Mouse (Mus musculus) embryonic facial prominence, embryonic 14.5 days (tissue): ENCODE results near the gene Dpy19l2. TPM values are rescaled to one million over a fixed set of nuclear protein-coding genes. Genes with fewer than 3 reads are reported as not detected.
A peak's percentile ranks its signal among the peaks of the same experiment; 100 is the strongest.
"Not testable (repeated sequence)": the region's sequence is repeated elsewhere in the genome, so short reads cannot be mapped to it uniquely, and the experiment has no call there.

ENCODE experiments used
- ATAC-seq: fragments of 200-750 bp; cut with Nextera tagmentation; 2 replicates; pipeline ENCODE4 v1.8.0; 2017; ENCODE audit warnings: low read depth, moderate number of reproducible peaks, moderate TSS enrichment
- DNase-seq: peaks from one replicate; pipeline ENCODE4 v3.0.0-alpha.2; 2015; ENCODE audit warnings: low spot score
- H3K27ac ChIP-seq: fragments of 300-500 bp; sonication (generic); replicated peaks from 2 replicates; pipeline ENCODE4 v1.5.1; 2014; ENCODE audit warnings: low read depth, mild to moderate bottlenecking, low read length, moderate library complexity
- H3K27me3 ChIP-seq: fragments of 300-500 bp; sonication (generic); replicated peaks from 2 replicates; pipeline ENCODE4 v1.6.1; 2014; ENCODE audit warnings: low read length; ENCODE audit not compliant: control insufficient read depth, insufficient read depth
- H3K36me3 ChIP-seq: fragments of 300-500 bp; sonication (generic); 2 replicates; pipeline ENCODE4 v1.6.1; 2014; ENCODE audit warnings: low read length, mixed read lengths; ENCODE audit not compliant: control insufficient read depth, insufficient read depth
- H3K4me1 ChIP-seq: fragments of 300-500 bp; sonication (generic); 2 replicates; pipeline ENCODE4 v1.6.1; 2014; ENCODE audit warnings: antibody characterized with exemption, low read length; ENCODE audit not compliant: control insufficient read depth, insufficient read depth
- H3K4me2 ChIP-seq: fragments of 300-500 bp; sonication (generic); 2 replicates; pipeline ENCODE4 v1.6.1; 2014; ENCODE audit warnings: low read depth, mild to moderate bottlenecking, low read length, moderate library complexity, mixed read lengths
- H3K4me3 ChIP-seq: fragments of 300-500 bp; sonication (generic); 2 replicates; pipeline ENCODE4 v1.5.1; 2014; ENCODE audit warnings: low read depth, mild to moderate bottlenecking, low read length
- H3K9ac ChIP-seq: fragments of 300-500 bp; sonication (generic); 2 replicates; pipeline ENCODE4 v1.6.1; 2014; ENCODE audit warnings: low read depth, mild to moderate bottlenecking, low read length, moderate library complexity, mixed read lengths
- H3K9me3 ChIP-seq: fragments of 300-500 bp; sonication (generic); 2 replicates; pipeline ENCODE4 v1.6.1; 2016; ENCODE audit warnings: low read length; ENCODE audit not compliant: control insufficient read depth
- WGBS: fragments of 180-500 bp; shearing (Covaris S2); extraction: QIAGEN DNeasy Blood & Tissue Kit; methylation state at CpG from one replicate; pipeline ENCODE4 v1.1.7; 2014; 5-methylcytosine and 5-hydroxymethylcytosine counted together
- polyA plus RNA-seq: library from polyadenylated mRNA; unstranded; fragments of >200 nt; fragmentation: Nextera tagmentation; extraction: Ambion mirVana; gene quantifications from 2 replicates; pipeline ENCODE4 v1.2.1, GENCODE M21; 2014

The Dpy19l2 gene
- 0.14 and 0.38 TPM in 2 replicates for polyA plus RNA-seq

GRCm38 (mm10) chr9:24695700-24696404 lies at the start of gene Dpy19l2:
Gene Dpy19l2 (minus strand): TSS chr9:24696293.
- WGBS = 1% methylated on average over 43 of the region's 45 CpGs
- Histone ChIP-seq H3K9ac (peak within 1 kb of the TSS; percentile 54), H3K4me2 (peak within 1 kb of the TSS; percentile 79), H3K4me1 (no peaks in the 10 kb centered on the region; the same call in 1 of the 2 replicates), H3K4me3 (peak within 1 kb of the TSS; percentile 48), H3K36me3 (no peaks in the 10 kb centered on the region), H3K27me3 (peaks cover 25% of the 10 kb centered on the region), H3K27ac (no peak within 1 kb of the TSS), H3K9me3 (no peaks in the 10 kb centered on the region)
- DNase-seq (peak; percentile 57), ATAC-seq (peak; percentile 71; the same call in 1 of the 2 replicates)

DNA sequence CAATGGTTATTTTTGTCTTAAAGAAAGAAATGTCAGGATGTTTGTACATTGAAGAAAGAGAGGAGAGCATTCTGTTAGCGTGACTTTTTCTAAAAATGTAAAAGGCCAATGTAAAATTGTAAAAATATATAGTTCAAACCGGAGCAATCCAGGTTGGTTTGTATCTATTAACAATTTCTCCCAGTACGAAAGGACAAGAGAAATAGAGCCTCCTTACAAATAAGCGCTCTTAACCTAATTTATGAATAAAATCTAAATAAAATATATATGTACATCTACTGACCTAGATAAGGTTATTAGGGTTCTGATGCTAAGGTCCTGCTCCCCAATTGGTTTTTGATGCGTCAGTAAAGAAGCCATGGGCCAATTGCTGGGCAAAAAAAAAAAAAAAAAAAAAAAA lies 48.9 kb upstream of the Dpy19l2 start:
- Histone ChIP-seq H3K36me3 (no peaks in the 10 kb centered on the region), H3K9ac (no peak overlapping the region), H3K4me2 (no peak overlapping the region), H3K4me1 (no peaks in the 10 kb centered on the region), H3K27me3 (0 out of 2 replicates have a peak, but pooled peaks cover 2% of the 10 kb centered on the region), H3K27ac (no peak overlapping the region), H3K9me3 (no peaks in the 10 kb centered on the region), H3K4me3 (no peak overlapping the region)
- DNase-seq (no peak), ATAC-seq (no peak)
- WGBS = 85% methylated on average over 5 of the region's 5 CpGs

- H3K9me3 ChIP-seq = 0 out of 2 replicates have a peak, but pooled peaks cover 3% of the 10 kb centered on the region
- no peaks in the 10 kb centered on the region; the same call in 1 of the 2 replicates for H3K4me1 ChIP-seq
- no peak overlapping the region for H3K9ac ChIP-seq
- H3K36me3 ChIP-seq = no peaks in the 10 kb centered on the region
- H3K4me2 ChIP-seq = no peak overlapping the region
- no peak overlapping the region for H3K4me3 ChIP-seq
- DNase-seq = peak; percentile 4
- no peak for ATAC-seq
- peaks cover 10% of the 10 kb centered on the region for H3K27me3 ChIP-seq
- no peak overlapping the region for H3K27ac ChIP-seq
These were observed 5.2 kb upstream of the Dpy19l2 start for GRCm38 (mm10) chr9:24701246-24701645.

DNA sequence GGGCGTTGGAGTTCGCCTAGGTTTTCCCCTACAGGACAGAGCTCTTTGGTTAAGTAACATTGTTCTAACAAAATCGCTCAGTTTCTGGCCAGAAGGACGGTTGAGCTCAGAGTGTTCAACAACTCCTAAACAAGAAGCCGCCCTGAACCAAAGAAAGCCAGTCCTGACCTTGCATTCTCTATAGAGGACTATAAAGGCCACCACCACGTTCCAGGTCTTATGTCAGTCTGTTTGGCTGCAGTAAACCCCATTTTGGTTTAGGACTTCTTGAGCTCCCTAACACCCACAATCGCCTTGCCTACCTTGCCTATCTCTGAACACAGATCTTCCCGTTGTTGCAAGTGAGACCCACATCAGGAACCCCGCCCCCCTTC lies 299 bp upstream of the Dpy19l2 start:
- H3K9ac ChIP-seq = 0 out of 2 replicates have a peak overlapping the region, but pooled peaks have one; percentile 54
- H3K36me3 ChIP-seq = no peaks in the 10 kb centered on the region
- no peaks in the 10 kb centered on the region; the same call in 1 of the 2 replicates for H3K4me1 ChIP-seq
- H3K27me3 ChIP-seq = peaks cover 25% of the 10 kb centered on the region
- WGBS = 13% methylated on average over 9 of the region's 9 CpGs
- no peaks in the 10 kb centered on the region for H3K9me3 ChIP-seq
- no peak overlapping the region for H3K27ac ChIP-seq
- H3K4me3 ChIP-seq = peak overlapping the region; percentile 48
- no peak for DNase-seq
- no peak for ATAC-seq
- H3K4me2 ChIP-seq = peak overlapping the region; percentile 79

GRCm38 (mm10) chr9:24637341-24637740 lies 58.8 kb downstream of the Dpy19l2 start:
- DNase-seq, H3K27ac ChIP-seq, ATAC-seq, H3K4me1 ChIP-seq, H3K27me3 ChIP-seq, H3K36me3 ChIP-seq, H3K4me2 ChIP-seq, H3K9me3 ChIP-seq, H3K9ac ChIP-seq, H3K4me3 ChIP-seq: not testable (repeated sequence)
- 89% methylated on average over 2 of the region's 2 CpGs for WGBS

DNA sequence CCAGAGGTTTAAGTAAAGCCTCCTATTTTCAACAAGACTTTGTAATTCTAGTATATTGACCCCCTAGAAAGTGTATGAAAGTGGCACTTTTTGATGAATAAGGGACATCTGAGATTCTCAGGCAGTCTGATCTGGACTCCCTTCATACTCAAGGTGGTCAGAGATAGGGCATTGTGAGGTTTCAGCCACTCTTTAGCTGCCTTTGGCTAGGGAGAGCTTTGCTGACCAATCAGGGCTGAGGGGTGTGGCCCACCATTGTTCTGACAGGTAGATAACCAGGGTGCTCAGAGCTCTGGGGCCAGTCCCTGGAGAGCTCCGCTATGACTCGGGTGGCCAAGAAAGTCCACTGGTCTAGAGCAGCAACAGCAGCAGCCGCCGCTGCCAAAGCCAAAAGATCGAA lies 71.2 kb downstream of the Dpy19l2 start, which contains the start of gene Cypt4:
Gene Cypt4, plus strand, starts transcription at position 301 of the 400 bp plus-strand sequence.
- Histone ChIP-seq H3K4me2 (no peak within 1 kb of the TSS), H3K4me3 (no peak within 1 kb of the TSS), H3K9ac (no peak within 1 kb of the TSS), H3K4me1 (no peaks in the 10 kb centered on the region), H3K27me3 (no peaks in the 10 kb centered on the region), H3K27ac (no peak within 1 kb of the TSS), H3K36me3 (no peaks in the 10 kb centered on the region), H3K9me3 (no peaks in the 10 kb centered on the region)
- ATAC-seq (no peak), DNase-seq (no peak)
- WGBS = 88% methylated on average over 5 of the region's 5 CpGs

DNA sequence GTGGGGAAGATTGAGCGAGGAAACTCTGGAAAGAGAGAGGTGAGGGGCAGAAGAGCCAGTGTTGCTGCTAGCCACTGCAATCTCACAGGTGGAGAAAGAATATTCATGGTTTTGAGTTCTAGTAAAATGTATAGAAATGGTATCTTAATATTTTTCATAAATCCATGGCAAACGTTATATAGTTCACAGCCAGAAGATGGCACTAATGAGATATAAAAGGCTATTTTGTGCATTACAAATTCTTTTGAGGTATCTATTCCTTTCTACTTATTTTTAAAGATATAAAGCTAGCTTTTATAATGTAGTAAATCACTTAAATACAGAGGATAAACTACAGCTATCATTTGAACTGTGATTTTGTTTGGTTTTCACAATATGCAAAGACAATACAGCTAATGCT lies 157.9 kb downstream of the Dpy19l2 start:
- ATAC-seq (no peak), DNase-seq (peak; percentile 6)
- Histone ChIP-seq H3K9me3 (no peaks in the 10 kb centered on the region), H3K27ac (no peak overlapping the region), H3K9ac (no peak overlapping the region), H3K36me3 (no peaks in the 10 kb centered on the region), H3K4me1 (no peaks in the 10 kb centered on the region), H3K27me3 (no peaks in the 10 kb centered on the region), H3K4me3 (no peak overlapping the region), H3K4me2 (no peak overlapping the region)
- 41% methylated on average over 2 of the region's 2 CpGs for WGBS

GRCm38 (mm10) chr9:24516575-24517139 lies 179.4 kb downstream of the Dpy19l2 start:
- Histone ChIP-seq H3K4me3 (no peak overlapping the region), H3K4me2 (no peak overlapping the region), H3K36me3 (no peaks in the 10 kb centered on the region), H3K27ac (no peak overlapping the region), H3K9ac (no peak overlapping the region), H3K4me1 (no peaks in the 10 kb centered on the region), H3K27me3 (no peaks in the 10 kb centered on the region), H3K9me3 (no peaks in the 10 kb centered on the region)
- WGBS = 57% methylated on average over 10 of the region's 10 CpGs
- peak; percentile 79 for DNase-seq
- peak; percentile 79 for ATAC-seq
